Mouse (Mus musculus): ENCODE data around the gene Bckdha. TPM values are rescaled to one million over a fixed set of nuclear protein-coding genes. Genes with fewer than 3 reads are reported as not detected.

Gene Bckdha
- total and polyA plus RNA-seq, 2 experiments from 2014 or later = 56.1 to 96.0 TPM

- no peak overlapping the region for H3K4me3 ChIP-seq (ENCODE audit: low read length)
- no peaks in the 10 kb centered on the region for H3K27me3 ChIP-seq (ENCODE audit: insufficient read depth, low read length)
- H3K36me3 ChIP-seq (ENCODE audit: insufficient read depth, low read length) = no peaks in the 10 kb centered on the region
- no peak for ATAC-seq
- no peaks in the 10 kb centered on the region for H3K4me1 ChIP-seq (ENCODE audit: insufficient read depth, low read length)
- H3K4me2 ChIP-seq (ENCODE audit: low read depth, low read length) = no peak overlapping the region
- H3K9ac ChIP-seq (replicated peaks; ENCODE audit: low read length) = no peak overlapping the region
- H3K27ac ChIP-seq = no peak overlapping the region
- no peak for DNase-seq (ENCODE audit: low spot score)
- TF ChIP-seq CTCF (IDR thresholded peaks at IDR 0.05; ENCODE audit: low read depth) = no peak
- no peaks in the 10 kb centered on the region for H3K9me3 ChIP-seq (ENCODE audit: low read length)
- 40% methylated on average over 6 of the region's 6 CpGs for WGBS
Observed at GRCm38 (mm10) chr7:25610056-25610455, 48.7 kb downstream of the Bckdha start.

DNA sequence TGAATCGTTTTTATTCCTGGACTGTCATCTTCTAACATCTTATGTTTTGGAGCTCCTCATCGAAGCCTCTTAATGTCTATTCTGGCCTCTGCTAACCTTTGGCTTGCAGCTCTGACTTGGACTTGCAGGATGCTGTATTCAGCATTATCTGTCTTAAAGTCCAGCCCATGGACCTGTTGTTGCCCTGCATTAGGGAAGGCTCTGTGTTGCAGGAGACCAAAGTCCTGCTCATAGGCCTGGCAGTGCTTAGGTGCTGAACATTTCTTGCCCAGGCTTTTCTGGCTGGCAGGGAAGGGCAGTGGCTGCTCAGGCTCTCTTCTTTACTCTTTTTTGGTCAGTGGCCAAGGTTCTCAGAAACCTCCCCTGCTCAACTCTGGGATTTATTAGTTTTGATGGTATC lies 51.6 kb downstream of the Bckdha start:
- Histone ChIP-seq H3K4me1 (ENCODE audit: insufficient read depth, low read length) (no peaks in the 10 kb centered on the region), H3K27me3 (ENCODE audit: insufficient read depth, low read length) (no peaks in the 10 kb centered on the region), H3K4me2 (ENCODE audit: low read depth, low read length) (no peak overlapping the region), H3K36me3 (ENCODE audit: insufficient read depth, low read length) (no peaks in the 10 kb centered on the region), H3K9ac (replicated peaks; ENCODE audit: low read length) (no peak overlapping the region), H3K27ac (no peak overlapping the region), H3K4me3 (ENCODE audit: low read length) (no peak overlapping the region), H3K9me3 (ENCODE audit: low read length) (no peaks in the 10 kb centered on the region)
- DNase-seq (ENCODE audit: low spot score) (no peak), ATAC-seq (no peak)
- 93% methylated on average over 2 of the region's 2 CpGs for WGBS
- no peak for TF ChIP-seq CTCF (IDR thresholded peaks at IDR 0.05; ENCODE audit: low read depth)

DNA sequence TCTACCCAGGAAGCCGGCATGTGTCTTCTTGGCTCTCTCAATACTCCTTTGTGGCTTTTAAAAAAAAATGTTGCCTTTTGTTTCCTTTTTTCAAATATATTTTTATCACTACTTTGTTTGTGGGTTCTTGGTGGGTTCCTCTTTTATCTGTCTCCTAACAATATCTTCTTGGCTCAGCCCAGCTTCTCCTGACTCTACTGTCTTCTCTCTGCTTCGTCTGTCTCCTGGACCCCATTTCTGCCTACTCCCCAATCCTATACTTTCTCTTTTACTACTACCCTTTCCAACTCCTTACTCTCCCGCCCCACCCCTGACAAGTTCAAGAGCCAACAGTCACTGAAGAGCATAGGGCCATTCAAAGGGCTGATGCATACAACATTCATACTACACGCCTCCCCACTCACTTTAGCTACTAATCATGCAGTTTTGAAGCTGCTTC lies 52.1 kb downstream of the Bckdha start:
- no peaks in the 10 kb centered on the region for H3K27me3 ChIP-seq (ENCODE audit: insufficient read depth, low read length)
- no peak overlapping the region for H3K27ac ChIP-seq
- H3K36me3 ChIP-seq (ENCODE audit: insufficient read depth, low read length) = no peaks in the 10 kb centered on the region
- no peak overlapping the region for H3K4me3 ChIP-seq (ENCODE audit: low read length)
- no peak for ATAC-seq
- no peak overlapping the region for H3K9ac ChIP-seq (replicated peaks; ENCODE audit: low read length)
- H3K4me2 ChIP-seq (ENCODE audit: low read depth, low read length) = no peak overlapping the region
- H3K9me3 ChIP-seq (ENCODE audit: low read length) = no peaks in the 10 kb centered on the region
- no peaks in the 10 kb centered on the region for H3K4me1 ChIP-seq (ENCODE audit: insufficient read depth, low read length)
- no peak for TF ChIP-seq CTCF (IDR thresholded peaks at IDR 0.05; ENCODE audit: low read depth)
- 79% methylated on average over 4 of the region's 4 CpGs for WGBS
- no peak for DNase-seq (ENCODE audit: low spot score)

DNA sequence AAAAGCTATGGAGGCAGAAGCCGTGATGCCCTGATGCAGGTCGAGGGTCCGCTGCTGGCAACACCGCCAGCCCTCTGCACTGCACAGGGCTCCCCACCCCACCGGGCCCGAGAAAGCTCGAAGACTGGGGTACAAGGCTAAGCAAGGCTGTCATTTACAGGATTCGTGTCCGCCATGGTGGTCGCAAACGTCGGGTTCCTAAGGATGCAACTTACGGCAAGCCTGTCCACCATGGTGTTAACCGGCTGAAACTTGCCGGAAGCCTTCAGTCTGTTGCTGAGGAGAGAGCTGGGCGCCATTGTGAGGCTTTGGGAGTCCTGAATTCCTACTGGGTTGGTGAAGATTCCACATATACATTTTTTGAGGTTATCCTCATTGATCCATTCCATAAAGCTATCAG lies 57.4 kb downstream of the Bckdha start:
- Histone ChIP-seq H3K4me2 (ENCODE audit: low read depth, low read length) (no peak overlapping the region), H3K4me1 (ENCODE audit: insufficient read depth, low read length) (no peaks in the 10 kb centered on the region), H3K4me3 (ENCODE audit: low read length) (no peak overlapping the region), H3K36me3 (ENCODE audit: insufficient read depth, low read length) (no peaks in the 10 kb centered on the region), H3K27ac (no peak overlapping the region), H3K9me3 (ENCODE audit: low read length) (no peaks in the 10 kb centered on the region), H3K9ac (replicated peaks; ENCODE audit: low read length) (no peak overlapping the region), H3K27me3 (ENCODE audit: insufficient read depth, low read length) (no peaks in the 10 kb centered on the region)
- 92% methylated on average over 16 of the region's 16 CpGs for WGBS
- no peak for ATAC-seq
- no peak for TF ChIP-seq CTCF (IDR thresholded peaks at IDR 0.05; ENCODE audit: low read depth)
- no peak for DNase-seq (ENCODE audit: low spot score)

GRCm38 (mm10) chr7:25600666-25601065 lies 58.1 kb downstream of the Bckdha start:
- ATAC-seq (no peak), DNase-seq (ENCODE audit: low spot score) (no peak)
- H3K4me2 ChIP-seq (ENCODE audit: low read depth, low read length) = no peak overlapping the region
- no peak overlapping the region for H3K9ac ChIP-seq (replicated peaks; ENCODE audit: low read length)
- H3K4me1 ChIP-seq (ENCODE audit: insufficient read depth, low read length) = no peaks in the 10 kb centered on the region
- no peaks in the 10 kb centered on the region for H3K9me3 ChIP-seq (ENCODE audit: low read length)
- no peak overlapping the region for H3K4me3 ChIP-seq (ENCODE audit: low read length)
- no peaks in the 10 kb centered on the region for H3K27me3 ChIP-seq (ENCODE audit: insufficient read depth, low read length)
- TF ChIP-seq CTCF (IDR thresholded peaks at IDR 0.05; ENCODE audit: low read depth) = no peak
- H3K36me3 ChIP-seq (ENCODE audit: insufficient read depth, low read length) = no peaks in the 10 kb centered on the region
- WGBS = 86% methylated on average over 11 of the region's 11 CpGs
- no peak overlapping the region for H3K27ac ChIP-seq

GRCm38 (mm10) chr7:25599663-25600062 lies 59.1 kb downstream of the Bckdha start:
- H3K27me3 ChIP-seq (ENCODE audit: insufficient read depth, low read length) = no peaks in the 10 kb centered on the region
- no peaks in the 10 kb centered on the region for H3K36me3 ChIP-seq (ENCODE audit: insufficient read depth, low read length)
- no peak overlapping the region for H3K27ac ChIP-seq
- H3K4me3 ChIP-seq (ENCODE audit: low read length) = no peak overlapping the region
- no peak overlapping the region for H3K4me2 ChIP-seq (ENCODE audit: low read depth, low read length)
- WGBS = 15% methylated on average over 10 of the region's 10 CpGs
- TF ChIP-seq CTCF (IDR thresholded peaks at IDR 0.05; ENCODE audit: low read depth) = peak; percentile 88
- no peaks in the 10 kb centered on the region for H3K9me3 ChIP-seq (ENCODE audit: low read length)
- ATAC-seq (peak; percentile 67), DNase-seq (ENCODE audit: low spot score) (peak; percentile 84)
- H3K4me1 ChIP-seq (ENCODE audit: insufficient read depth, low read length) = no peaks in the 10 kb centered on the region
- H3K9ac ChIP-seq (replicated peaks; ENCODE audit: low read length) = no peak overlapping the region

DNA sequence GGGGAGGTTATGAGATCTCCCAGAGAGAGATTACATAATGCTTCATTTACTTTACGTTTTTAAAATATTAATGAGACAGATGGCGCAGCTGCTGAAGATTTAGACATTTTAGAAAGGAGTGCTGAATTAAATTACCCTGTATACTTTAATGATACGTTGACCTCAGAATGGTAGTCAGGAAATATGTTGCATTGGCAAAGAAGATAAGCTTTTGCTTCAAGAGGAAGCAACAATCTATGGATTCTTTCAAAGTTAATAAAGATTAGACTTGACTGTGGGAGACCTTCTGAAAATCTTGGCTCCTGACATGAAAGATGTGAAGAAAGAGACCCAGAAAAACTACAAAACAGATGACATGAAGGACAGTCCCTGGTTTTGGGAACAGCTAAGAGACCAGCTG lies 64.9 kb downstream of the Bckdha start:
- Histone ChIP-seq H3K27ac (no peak overlapping the region), H3K4me3 (ENCODE audit: low read length) (no peak overlapping the region), H3K9me3 (ENCODE audit: low read length) (no peaks in the 10 kb centered on the region), H3K9ac (replicated peaks; ENCODE audit: low read length) (no peak overlapping the region), H3K4me1 (ENCODE audit: insufficient read depth, low read length) (no peaks in the 10 kb centered on the region), H3K36me3 (ENCODE audit: insufficient read depth, low read length) (no peaks in the 10 kb centered on the region), H3K27me3 (ENCODE audit: insufficient read depth, low read length) (no peaks in the 10 kb centered on the region), H3K4me2 (ENCODE audit: low read depth, low read length) (no peak overlapping the region)
- 67% methylated on average over 3 of the region's 3 CpGs for WGBS
- DNase-seq (ENCODE audit: low spot score) = no peak
- no peak for TF ChIP-seq CTCF (IDR thresholded peaks at IDR 0.05; ENCODE audit: low read depth)
- ATAC-seq = no peak
